Mouse (Mus musculus): Measurements from ENCODE around the gene Ank. TPM values are rescaled to one million over a fixed set of nuclear protein-coding genes. Genes with fewer than 3 reads are reported as not detected.

The Ank gene
- polyA plus RNA-seq, 1 experiment from 2014 or later = 10.8 TPM

GRCm38 (mm10) chr15:27560315-27560714, 93.8 kb downstream of the Ank start:
- no peak overlapping the region for H3K4me2 ChIP-seq
- no peaks in the 10 kb centered on the region for H3K27me3 ChIP-seq
- H3K27ac ChIP-seq (replicated peaks) = no peak overlapping the region
- H3K9ac ChIP-seq = no peak overlapping the region
- WGBS (ENCODE audit: insufficient replicate concordance) = 73% methylated on average over 11 of the region's 11 CpGs
- peaks cover 35% of the 10 kb centered on the region for H3K36me3 ChIP-seq (replicated peaks)
- no peak overlapping the region for H3K4me3 ChIP-seq (replicated peaks)
- ATAC-seq (ENCODE audit: insufficient read depth) = no peak
- no peaks in the 10 kb centered on the region for H3K4me1 ChIP-seq (replicated peaks)
- no peaks in the 10 kb centered on the region for H3K9me3 ChIP-seq (replicated peaks)

- no peak overlapping the region for H3K4me3 ChIP-seq (replicated peaks)
- H3K36me3 ChIP-seq (replicated peaks) = peaks cover 53% of the 10 kb centered on the region
- no peak overlapping the region for H3K9ac ChIP-seq
- no peaks in the 10 kb centered on the region for H3K9me3 ChIP-seq (replicated peaks)
- no peak overlapping the region for H3K27ac ChIP-seq (replicated peaks)
- 83% methylated on average over 14 of the region's 14 CpGs for WGBS (ENCODE audit: insufficient replicate concordance)
- no peak overlapping the region for H3K4me2 ChIP-seq
- no peak for ATAC-seq (ENCODE audit: insufficient read depth)
- no peaks in the 10 kb centered on the region for H3K4me1 ChIP-seq (replicated peaks)
- no peaks in the 10 kb centered on the region for H3K27me3 ChIP-seq
Measured at GRCm38 (mm10) chr15:27564106-27565100, 97.9 kb downstream of the Ank start.

GRCm38 (mm10) chr15:27565626-27566185, 99.2 kb downstream of the Ank start:
- H3K27me3 ChIP-seq = no peaks in the 10 kb centered on the region
- no peak overlapping the region for H3K4me3 ChIP-seq (replicated peaks)
- no peak overlapping the region for H3K4me2 ChIP-seq
- H3K27ac ChIP-seq (replicated peaks) = no peak overlapping the region
- WGBS (ENCODE audit: insufficient replicate concordance) = 84% methylated on average over 10 of the region's 10 CpGs
- no peak overlapping the region for H3K9ac ChIP-seq
- H3K4me1 ChIP-seq (replicated peaks) = no peaks in the 10 kb centered on the region
- no peak for ATAC-seq (ENCODE audit: insufficient read depth)
- peaks cover 57% of the 10 kb centered on the region for H3K36me3 ChIP-seq (replicated peaks)
- H3K9me3 ChIP-seq (replicated peaks) = no peaks in the 10 kb centered on the region

DNA sequence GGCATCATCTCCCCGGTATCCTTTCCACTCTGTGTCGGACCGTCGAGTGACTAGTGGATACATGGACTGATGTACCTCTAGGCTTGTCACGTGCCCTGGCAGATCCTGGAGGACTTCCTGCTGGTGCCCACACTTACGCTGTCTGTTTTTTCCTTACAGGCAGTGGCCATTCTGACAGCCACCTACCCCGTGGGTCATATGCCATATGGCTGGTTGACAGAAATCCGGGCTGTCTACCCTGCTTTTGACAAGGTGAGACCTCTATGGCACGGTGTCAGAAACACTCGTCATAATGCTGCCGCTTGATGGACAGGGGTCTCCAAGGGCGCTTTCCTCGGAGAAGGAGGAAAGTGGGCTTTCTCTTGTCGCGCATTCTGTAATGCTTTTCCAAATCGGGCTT, 100.9 kb downstream of the Ank start:
- no peak overlapping the region for H3K4me2 ChIP-seq
- H3K9me3 ChIP-seq (replicated peaks) = no peaks in the 10 kb centered on the region
- no peaks in the 10 kb centered on the region for H3K27me3 ChIP-seq
- no peak overlapping the region for H3K9ac ChIP-seq
- no peak overlapping the region for H3K27ac ChIP-seq (replicated peaks)
- H3K4me3 ChIP-seq (replicated peaks) = no peak overlapping the region
- H3K36me3 ChIP-seq (replicated peaks) = peaks cover 72% of the 10 kb centered on the region
- no peak for ATAC-seq (ENCODE audit: insufficient read depth)
- 88% methylated on average over 16 of the region's 16 CpGs for WGBS (ENCODE audit: insufficient replicate concordance)
- no peaks in the 10 kb centered on the region for H3K4me1 ChIP-seq (replicated peaks)

GRCm38 (mm10) chr15:27568371-27568770, 101.9 kb downstream of the Ank start:
- no peak for ATAC-seq (ENCODE audit: insufficient read depth)
- no peaks in the 10 kb centered on the region for H3K9me3 ChIP-seq (replicated peaks)
- no peak overlapping the region for H3K9ac ChIP-seq
- H3K27ac ChIP-seq (replicated peaks) = no peak overlapping the region
- no peak overlapping the region for H3K4me3 ChIP-seq (replicated peaks)
- 86% methylated on average over 6 of the region's 6 CpGs for WGBS (ENCODE audit: insufficient replicate concordance)
- peaks cover 79% of the 10 kb centered on the region for H3K36me3 ChIP-seq (replicated peaks)
- H3K27me3 ChIP-seq = no peaks in the 10 kb centered on the region
- no peaks in the 10 kb centered on the region for H3K4me1 ChIP-seq (replicated peaks)
- H3K4me2 ChIP-seq = no peak overlapping the region

GRCm38 (mm10) chr15:27569924-27570323, 103.4 kb downstream of the Ank start:
- Histone ChIP-seq H3K4me3 (replicated peaks) (no peak overlapping the region), H3K9ac (no peak overlapping the region), H3K36me3 (replicated peaks) (peaks cover 68% of the 10 kb centered on the region), H3K27me3 (no peaks in the 10 kb centered on the region), H3K4me2 (no peak overlapping the region), H3K9me3 (replicated peaks) (no peaks in the 10 kb centered on the region), H3K27ac (replicated peaks) (no peak overlapping the region), H3K4me1 (replicated peaks) (no peaks in the 10 kb centered on the region)
- ATAC-seq (ENCODE audit: insufficient read depth) = no peak
- 75% methylated on average over 2 of the region's 2 CpGs for WGBS (ENCODE audit: insufficient replicate concordance)

DNA sequence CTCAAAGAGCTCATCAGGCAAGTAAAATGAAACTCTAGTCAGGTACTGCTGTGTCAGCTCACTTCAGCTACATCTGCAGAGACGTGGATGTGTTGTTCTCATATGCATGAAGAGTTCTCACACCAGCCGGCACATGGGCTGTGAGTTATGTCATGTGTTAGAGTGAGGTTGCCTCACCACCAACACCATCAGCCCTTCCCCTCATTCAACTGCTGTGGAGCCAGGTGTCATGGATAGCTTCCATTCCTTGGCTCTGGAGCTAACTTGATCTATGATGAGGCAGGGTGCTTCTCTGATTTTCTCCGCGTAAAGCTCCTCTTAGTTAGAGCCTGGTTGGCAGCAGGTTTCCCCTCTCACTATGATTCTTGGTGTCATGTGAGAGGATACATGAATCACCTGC, 103.9 kb downstream of the Ank start:
- H3K4me1 ChIP-seq (replicated peaks) = no peaks in the 10 kb centered on the region
- H3K27me3 ChIP-seq = no peaks in the 10 kb centered on the region
- H3K36me3 ChIP-seq (replicated peaks) = peaks cover 67% of the 10 kb centered on the region
- H3K27ac ChIP-seq (replicated peaks) = no peak overlapping the region
- no peak overlapping the region for H3K4me3 ChIP-seq (replicated peaks)
- ATAC-seq (ENCODE audit: insufficient read depth) = no peak
- H3K9ac ChIP-seq = no peak overlapping the region
- no peaks in the 10 kb centered on the region for H3K9me3 ChIP-seq (replicated peaks)
- WGBS (ENCODE audit: insufficient replicate concordance) = 84% methylated on average over 4 of the region's 4 CpGs
- H3K4me2 ChIP-seq = no peak overlapping the region

DNA sequence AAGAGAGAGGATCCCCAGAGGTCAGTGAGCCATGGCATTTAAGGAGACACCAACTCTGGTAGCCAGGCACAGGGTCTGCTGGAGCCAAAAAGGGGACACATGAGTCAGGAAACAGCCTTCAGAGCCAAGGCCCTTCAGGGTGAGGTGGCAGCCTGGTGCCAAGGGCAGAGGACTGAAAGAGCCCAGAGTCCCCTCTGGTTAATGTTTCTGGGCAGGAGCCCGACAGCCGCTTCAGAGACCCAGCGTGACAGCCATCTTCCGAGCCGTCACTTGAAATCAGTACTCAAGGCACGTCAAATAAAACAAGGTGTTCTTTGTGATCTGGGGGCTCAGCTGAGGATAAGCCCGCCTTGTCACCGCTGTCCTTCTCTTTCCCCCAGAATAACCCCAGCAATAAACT, 104.7 kb downstream of the Ank start:
- Histone ChIP-seq H3K4me3 (replicated peaks) (no peak overlapping the region), H3K9me3 (replicated peaks) (no peaks in the 10 kb centered on the region), H3K9ac (no peak overlapping the region), H3K27ac (replicated peaks) (no peak overlapping the region), H3K4me1 (replicated peaks) (no peaks in the 10 kb centered on the region), H3K36me3 (replicated peaks) (peaks cover 61% of the 10 kb centered on the region), H3K4me2 (no peak overlapping the region), H3K27me3 (no peaks in the 10 kb centered on the region)
- ATAC-seq (ENCODE audit: insufficient read depth) = no peak
- WGBS (ENCODE audit: insufficient replicate concordance) = 81% methylated on average over 8 of the region's 8 CpGs

DNA sequence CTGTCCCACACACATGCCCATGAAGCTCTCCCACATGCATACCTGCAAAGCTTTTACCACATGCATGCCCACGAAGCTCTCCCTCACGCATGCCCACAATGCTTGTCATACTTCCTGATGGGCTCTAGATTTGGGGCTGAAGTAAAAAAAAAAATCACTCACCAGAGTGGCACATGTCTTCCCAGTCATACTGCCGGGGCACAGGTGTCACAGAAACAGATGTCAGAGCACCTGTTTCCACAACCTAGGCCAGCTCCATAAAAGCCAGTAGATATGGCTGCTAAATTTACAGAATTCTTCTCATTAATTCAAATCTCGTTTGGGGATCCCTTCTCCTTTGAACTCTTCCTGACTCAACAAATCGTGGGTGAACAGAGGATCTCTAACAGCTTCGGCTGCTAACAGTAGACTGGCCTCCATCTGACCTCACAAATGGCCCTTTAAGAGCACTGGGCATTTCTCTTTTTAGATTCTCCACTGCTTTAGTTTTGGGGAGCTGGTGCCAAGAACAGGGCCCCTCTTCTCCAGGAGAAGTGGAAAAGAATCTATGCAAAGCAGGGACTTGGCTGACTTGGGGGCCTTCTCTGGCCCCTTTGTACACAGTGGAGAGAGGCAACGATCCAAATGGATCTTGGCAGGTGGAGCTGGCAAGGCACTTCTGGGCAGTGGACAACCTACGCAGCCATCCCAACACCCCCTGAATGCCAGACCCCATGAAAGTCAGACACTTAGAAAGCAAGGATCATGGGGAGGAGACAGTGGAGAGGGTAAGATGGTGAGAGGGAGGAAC, 108.7 kb downstream of the Ank start:
- Histone ChIP-seq H3K4me2 (no peak overlapping the region), H3K27me3 (no peaks in the 10 kb centered on the region), H3K4me1 (replicated peaks) (0 out of 2 replicates have a peak, but pooled peaks cover 4% of the 10 kb centered on the region), H3K4me3 (replicated peaks) (no peak overlapping the region), H3K36me3 (replicated peaks) (peaks cover 37% of the 10 kb centered on the region), H3K9ac (no peak overlapping the region), H3K9me3 (replicated peaks) (no peaks in the 10 kb centered on the region), H3K27ac (replicated peaks) (no peak overlapping the region)
- no peak for ATAC-seq (ENCODE audit: insufficient read depth)
- WGBS (ENCODE audit: insufficient replicate concordance) = 72% methylated on average over 8 of the region's 8 CpGs

GRCm38 (mm10) chr15:27575932-27576331, 109.5 kb downstream of the Ank start:
- Histone ChIP-seq H3K9ac (no peak overlapping the region), H3K36me3 (replicated peaks) (peaks cover 34% of the 10 kb centered on the region), H3K9me3 (replicated peaks) (no peaks in the 10 kb centered on the region), H3K4me3 (replicated peaks) (no peak overlapping the region), H3K27me3 (no peaks in the 10 kb centered on the region), H3K27ac (replicated peaks) (no peak overlapping the region), H3K4me2 (no peak overlapping the region), H3K4me1 (replicated peaks) (0 out of 2 replicates have a peak, but pooled peaks cover 4% of the 10 kb centered on the region)
- WGBS (ENCODE audit: insufficient replicate concordance) = 71% methylated on average over 3 of the region's 3 CpGs
- ATAC-seq (ENCODE audit: insufficient read depth) = no peak

GRCm38 (mm10) chr15:27576886-27577285, 110.4 kb downstream of the Ank start:
- H3K4me3 ChIP-seq (replicated peaks) = no peak overlapping the region
- no peak overlapping the region for H3K27ac ChIP-seq (replicated peaks)
- H3K36me3 ChIP-seq (replicated peaks) = peaks cover 34% of the 10 kb centered on the region
- H3K9me3 ChIP-seq (replicated peaks) = no peaks in the 10 kb centered on the region
- 80% methylated on average over 1 of the region's 1 CpGs for WGBS (ENCODE audit: insufficient replicate concordance)
- H3K27me3 ChIP-seq = no peaks in the 10 kb centered on the region
- H3K4me2 ChIP-seq = no peak overlapping the region
- no peak for ATAC-seq (ENCODE audit: insufficient read depth)
- H3K9ac ChIP-seq = no peak overlapping the region
- H3K4me1 ChIP-seq (replicated peaks) = 0 out of 2 replicates have a peak, but pooled peaks cover 4% of the 10 kb centered on the region
